Mouse (Mus musculus) bone marrow macrophage, adult 2 months (primary cell): Measurements from ENCODE around the gene Magix.

Experiments
- CTCF ChIP-seq: IDR thresholded peaks from 2 replicates; pipeline ENCODE4 v1.5.1; 2012; ENCODE audit warnings: low read depth, mild to moderate bottlenecking, low read length, moderate library complexity
- POLR2A ChIP-seq: IDR thresholded peaks from 2 replicates; pipeline ENCODE4 v1.6.1; 2012; ENCODE audit warnings: mild to moderate bottlenecking, low read depth, low read length, borderline replicate concordance

GRCm38 (mm10) chrX:7665739-7666502, 15.1 kb downstream of the Magix start:
- TF ChIP-seq CTCF: no peak
- TF ChIP-seq POLR2A: no peak
